Mouse (Mus musculus): Measurements from ENCODE around the gene Tmem8b.

DNA sequence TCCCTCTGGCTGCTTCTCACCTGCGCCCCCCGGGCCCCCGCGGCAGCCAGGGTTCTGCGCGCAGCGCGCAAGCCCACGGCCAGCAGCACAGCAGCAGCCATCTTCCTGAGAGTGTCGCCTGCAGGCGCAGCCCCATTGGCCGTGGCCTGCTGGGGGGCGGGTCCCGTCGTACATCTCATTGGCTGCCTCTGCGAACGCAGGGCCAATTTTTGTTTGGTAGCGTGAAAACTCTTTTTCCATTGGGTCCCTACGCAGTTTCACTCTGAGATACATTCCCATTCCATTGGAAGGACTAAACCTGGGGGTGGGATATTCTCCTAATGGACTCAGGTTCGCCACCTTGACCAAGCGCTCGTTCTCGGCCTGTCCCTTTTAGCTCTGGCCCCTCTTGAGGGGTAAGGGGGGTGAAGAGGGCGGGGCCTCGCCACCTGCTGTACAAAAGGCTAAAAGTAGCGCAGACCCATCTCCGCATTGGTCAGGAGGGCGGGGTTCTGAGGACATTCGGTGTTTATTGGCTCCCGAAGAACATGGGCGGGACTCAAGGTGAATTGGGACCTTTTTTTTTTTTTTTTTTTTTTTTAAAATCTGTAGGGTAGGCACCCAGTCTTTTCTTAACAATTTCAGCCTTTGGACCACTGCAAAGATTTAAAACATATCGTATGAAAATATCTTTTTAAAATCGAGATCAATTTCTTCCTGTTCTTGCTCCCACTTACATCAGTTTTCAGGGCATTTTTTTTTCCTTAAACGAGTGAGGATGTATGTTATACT lies 12.2 kb upstream of the Tmem8b start, which contains the start of gene Hint2:
- TF ChIP-seq CTCF (IDR thresholded peaks at IDR 0.05; ENCODE audit: low read depth, low read length) (no peak), GATA2 (IDR thresholded peaks at IDR 0.05; ENCODE audit: borderline replicate concordance, low read depth, low read length) (no peak)

Measured in G1E (cell line).